Mouse (Mus musculus) heart, adult 10 weeks (tissue): Measurements from ENCODE around the gene Xpo4. TPM values are rescaled to one million over a fixed set of nuclear protein-coding genes. Genes with fewer than 3 reads are reported as not detected.

Experiments used
- polyA plus RNA-seq: library from polyadenylated mRNA; stranded (reverse); fragments of 350-450 nt; fragmentation: Illumina TruSeq; extraction: RNeasy Lipid Tissue Mini Kit (QIAGEN cat#74804); gene quantifications from one replicate; pipeline ENCODE4 v1.2.3, GENCODE M21; 2014; ENCODE audit warnings: low read depth, low replicate concordance

The Xpo4 gene
- polyA plus RNA-seq, result 7.1 TPM

DNA sequence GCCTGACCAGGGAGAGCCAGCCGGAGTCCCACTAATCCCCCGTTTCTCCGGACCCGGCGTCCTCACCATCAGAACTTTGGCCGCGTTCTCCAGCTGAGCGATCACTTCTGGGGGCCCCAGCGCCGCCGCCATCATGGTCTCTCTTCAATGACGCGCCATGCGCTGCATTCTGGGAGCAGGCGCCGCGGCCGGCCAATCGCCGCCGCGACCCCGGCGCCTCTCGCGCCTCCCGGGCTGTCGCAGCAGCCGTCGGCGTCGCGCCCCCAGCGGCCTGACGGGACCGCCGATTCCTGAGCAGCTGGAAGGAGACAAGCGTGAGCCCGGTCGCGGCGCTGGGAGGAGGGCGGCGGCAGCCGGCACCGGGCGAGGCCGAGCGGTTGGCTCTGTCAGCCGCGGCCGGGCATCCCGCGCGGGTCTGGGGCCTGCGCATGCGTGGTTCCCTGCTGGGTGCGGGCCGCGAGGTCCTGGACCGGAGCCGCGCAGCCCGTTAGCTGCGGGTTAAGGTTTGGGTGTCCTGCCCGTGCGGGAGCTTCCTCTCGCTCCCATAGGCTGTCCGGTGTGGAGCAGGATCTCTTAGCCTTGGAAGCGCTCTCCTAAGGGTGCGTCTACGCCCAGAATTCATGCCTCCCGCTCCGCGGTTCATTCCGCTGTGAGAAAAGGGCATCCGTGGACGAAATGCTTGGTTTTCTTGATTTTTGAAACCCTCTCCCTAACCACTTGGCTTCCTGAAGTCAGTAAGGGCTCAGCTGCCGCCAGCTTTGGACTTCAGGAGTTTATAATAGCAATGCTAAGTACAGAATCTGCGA lies at the start of gene Xpo4:
Gene Xpo4 (minus strand): TSS at position 609 of the 806 bp plus-strand sequence.

GRCm38 (mm10) chr14:57571155-57572133 lies 93.8 kb downstream of the Xpo4 start, which contains the start of gene Eef1akmt1:
TSS of gene Eef1akmt1 (minus strand) at chr14:57571612.

Other genes with a start within 250 kb of the Xpo4 start
- 6.2 TPM for gene Ift88, start 241.4 kb downstream of the Xpo4 start, polyA plus RNA-seq
- gene Il17d, start 140.7 kb downstream of the Xpo4 start, polyA plus RNA-seq, result 4.5 TPM
- gene Eef1akmt1, start 93.8 kb downstream of the Xpo4 start, polyA plus RNA-seq, result 51.0 TPM
- gene Gm49361, start 80.7 kb upstream of the Xpo4 start, polyA plus RNA-seq, result not detected
- 21.7 TPM for gene Lats2, start 93.0 kb upstream of the Xpo4 start, polyA plus RNA-seq
- gene Sap18, start 132.8 kb upstream of the Xpo4 start, polyA plus RNA-seq, result 119 TPM
- not detected for gene Ska3, start 160.8 kb upstream of the Xpo4 start, polyA plus RNA-seq
- gene Mrpl57, start 160.8 kb upstream of the Xpo4 start, polyA plus RNA-seq, result 48.7 TPM
- 10.3 TPM for gene Zdhhc20, start 224.8 kb upstream of the Xpo4 start, polyA plus RNA-seq